Mouse (Mus musculus) hematopoietic stem cell, adult 5-6 weeks (primary cell): ENCODE measurements around the gene Stk24. TPM values are rescaled to one million over a fixed set of nuclear protein-coding genes. Genes with fewer than 3 reads are reported as not detected.

Experiments
- ATAC-seq, 2 experiments: fragments of 125-278 bp in 1 of 2; replicated peaks in 1 of 2; 2 replicates each; pipeline ENCODE4 v1.8.0; 2016 to 2017; ENCODE audit warnings: inconsistent platforms in 2 of 2, mild to moderate bottlenecking in 2 of 2, moderate number of reproducible peaks in 2 of 2, low read depth in 1 of 2, moderate TSS enrichment in 1 of 2; ENCODE audit not compliant: low FRiP score in 2 of 2, poor library complexity in 2 of 2, severe bottlenecking in 2 of 2, insufficient read depth in 1 of 2, low TSS enrichment in 1 of 2
- total RNA-seq: library from RNA; stranded (forward); fragments of 172-1452, 232-1000 nt; gene quantifications from 2 replicates; pipeline ENCODE4 v1.2.3, GENCODE M21; 2017

Stk24 gene
- total RNA-seq, 1 experiment from 2014 or later, result 102 TPM

DNA sequence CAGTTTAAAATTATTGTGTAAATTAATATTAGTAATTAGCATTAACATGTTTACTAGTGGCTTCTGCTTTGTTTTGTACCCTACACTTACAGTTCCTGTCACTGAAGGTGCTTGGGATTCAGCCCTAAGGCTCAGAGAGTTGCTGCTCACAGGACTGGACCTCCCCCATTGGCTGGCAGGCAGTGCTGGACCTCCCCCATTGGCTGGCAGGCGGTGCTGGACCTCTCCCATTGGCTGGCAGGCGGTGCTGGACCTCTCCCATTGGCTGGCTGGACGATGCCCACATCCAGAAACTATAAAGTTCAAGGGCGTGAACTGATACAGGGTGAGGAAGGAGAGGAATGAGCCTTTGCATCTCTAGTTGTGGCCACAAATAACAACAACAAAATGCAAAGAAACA, 15.3 kb upstream of the Stk24 start:
- ATAC-seq, result no peak

DNA sequence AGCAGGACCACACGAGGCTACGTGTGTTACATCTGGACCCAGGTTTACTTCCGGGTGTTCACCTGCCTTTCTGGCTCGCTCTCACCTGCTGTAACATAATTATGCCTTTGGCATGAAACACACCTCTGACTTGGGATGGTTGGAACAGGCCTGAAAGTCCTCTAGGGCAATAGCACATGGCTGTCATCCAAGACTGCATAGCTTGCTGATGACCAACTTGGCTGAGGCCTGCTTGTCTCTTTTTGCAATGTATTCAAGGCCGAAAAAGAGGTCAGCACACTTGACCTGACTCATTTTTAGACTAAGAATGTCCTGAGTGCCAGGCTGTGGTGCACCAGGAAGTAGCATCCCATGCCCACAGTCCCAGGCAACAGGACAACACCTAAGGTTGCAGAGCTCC, 12.1 kb upstream of the Stk24 start:
- no peak for ATAC-seq

DNA sequence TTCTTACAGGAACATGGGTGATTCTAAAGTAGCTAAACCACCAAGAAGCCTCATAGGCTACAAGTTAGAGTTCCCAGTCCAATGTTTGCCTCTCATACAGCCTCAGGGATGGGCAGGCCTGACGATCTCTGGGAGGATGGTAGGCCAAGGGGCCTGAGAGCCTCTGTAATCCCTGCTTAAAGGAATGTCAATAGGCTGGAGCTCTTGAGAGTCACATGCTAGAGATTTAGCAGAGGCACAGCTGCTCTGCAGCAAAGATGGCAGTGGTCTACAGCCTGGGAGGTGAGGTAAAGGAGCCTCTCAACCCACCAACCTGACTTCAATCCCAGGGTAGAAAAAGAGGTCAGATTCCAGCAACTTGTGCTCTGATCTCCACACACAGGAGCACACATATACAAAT, 7.9 kb upstream of the Stk24 start:
- no peak for ATAC-seq

DNA sequence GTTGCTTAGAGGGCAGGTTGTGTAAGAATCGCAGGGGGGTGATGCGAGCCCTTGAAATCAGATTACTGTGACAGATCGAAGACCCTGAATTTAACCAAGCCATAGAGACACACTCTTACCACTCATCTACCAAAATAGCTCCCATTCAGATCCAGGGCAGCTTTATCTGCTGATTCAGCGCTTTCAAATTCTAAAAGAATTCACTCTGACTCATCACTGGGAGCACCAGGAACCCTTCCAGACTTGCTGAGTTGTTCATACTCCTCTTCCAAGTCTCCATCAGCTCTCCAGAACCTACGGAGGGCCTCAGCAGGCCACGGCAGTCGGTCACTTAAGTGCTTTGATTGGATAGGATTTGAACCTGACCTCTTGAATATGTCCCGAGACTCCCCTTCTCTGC, 5.6 kb upstream of the Stk24 start:
- ATAC-seq, result no peak

DNA sequence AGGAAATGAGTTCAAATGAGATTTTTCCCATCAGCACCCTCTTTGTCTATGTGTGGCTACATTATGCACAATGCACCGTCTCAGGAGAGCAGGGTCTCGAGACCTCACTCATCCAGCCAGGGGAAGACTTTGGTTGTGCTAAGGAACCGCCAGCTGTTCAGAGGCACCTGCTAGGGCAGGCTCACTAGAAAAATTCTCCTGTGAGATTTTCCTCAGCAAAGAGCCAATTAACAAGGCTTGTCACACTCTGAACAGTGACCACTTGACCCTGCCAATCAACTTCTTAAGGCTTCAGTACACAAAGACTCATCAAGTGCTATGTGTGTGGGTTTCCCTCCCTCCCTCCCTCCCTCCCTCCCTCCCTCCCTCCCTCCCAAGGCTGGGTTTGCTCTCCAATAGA, 4.0 kb upstream of the Stk24 start:
- ATAC-seq, result no peak

DNA sequence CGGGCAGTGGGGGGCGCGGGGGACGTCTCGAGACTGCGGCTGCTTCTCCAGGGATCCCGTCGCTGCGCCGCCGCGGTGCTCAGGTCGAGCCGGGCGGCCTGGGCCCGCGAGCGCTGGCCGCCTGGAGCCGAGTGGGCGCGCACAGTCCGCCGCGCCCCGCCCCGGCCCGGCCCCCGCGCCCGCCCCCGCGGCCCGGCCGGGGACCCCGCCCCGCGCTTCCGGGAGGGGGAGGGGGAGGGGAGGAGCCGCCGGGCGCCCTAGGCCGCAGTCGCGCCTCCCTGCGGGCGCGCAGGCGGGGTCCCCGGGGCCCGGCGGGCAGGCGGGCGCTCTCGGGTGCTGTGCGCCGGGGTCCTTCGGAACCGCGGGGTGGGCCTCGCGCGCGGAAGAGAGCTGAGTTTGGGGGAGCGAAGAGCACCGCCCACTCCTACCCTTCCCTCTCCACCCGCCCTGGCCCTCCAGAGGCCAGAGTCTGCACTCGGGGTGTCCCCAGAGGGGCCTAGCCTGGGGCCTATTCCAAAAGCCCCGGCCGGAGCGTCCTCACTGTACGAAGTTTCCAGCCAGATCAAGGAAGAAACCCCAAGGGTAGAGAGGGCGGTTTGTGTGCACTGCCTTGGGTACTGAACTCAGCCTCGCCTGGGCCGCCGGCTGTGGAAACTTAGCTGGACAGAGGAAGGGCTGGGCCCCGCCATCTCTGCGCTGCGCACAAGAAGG, 540 bp downstream of the Stk24 start:
- ATAC-seq, result peak; percentile 54 to 61

DNA sequence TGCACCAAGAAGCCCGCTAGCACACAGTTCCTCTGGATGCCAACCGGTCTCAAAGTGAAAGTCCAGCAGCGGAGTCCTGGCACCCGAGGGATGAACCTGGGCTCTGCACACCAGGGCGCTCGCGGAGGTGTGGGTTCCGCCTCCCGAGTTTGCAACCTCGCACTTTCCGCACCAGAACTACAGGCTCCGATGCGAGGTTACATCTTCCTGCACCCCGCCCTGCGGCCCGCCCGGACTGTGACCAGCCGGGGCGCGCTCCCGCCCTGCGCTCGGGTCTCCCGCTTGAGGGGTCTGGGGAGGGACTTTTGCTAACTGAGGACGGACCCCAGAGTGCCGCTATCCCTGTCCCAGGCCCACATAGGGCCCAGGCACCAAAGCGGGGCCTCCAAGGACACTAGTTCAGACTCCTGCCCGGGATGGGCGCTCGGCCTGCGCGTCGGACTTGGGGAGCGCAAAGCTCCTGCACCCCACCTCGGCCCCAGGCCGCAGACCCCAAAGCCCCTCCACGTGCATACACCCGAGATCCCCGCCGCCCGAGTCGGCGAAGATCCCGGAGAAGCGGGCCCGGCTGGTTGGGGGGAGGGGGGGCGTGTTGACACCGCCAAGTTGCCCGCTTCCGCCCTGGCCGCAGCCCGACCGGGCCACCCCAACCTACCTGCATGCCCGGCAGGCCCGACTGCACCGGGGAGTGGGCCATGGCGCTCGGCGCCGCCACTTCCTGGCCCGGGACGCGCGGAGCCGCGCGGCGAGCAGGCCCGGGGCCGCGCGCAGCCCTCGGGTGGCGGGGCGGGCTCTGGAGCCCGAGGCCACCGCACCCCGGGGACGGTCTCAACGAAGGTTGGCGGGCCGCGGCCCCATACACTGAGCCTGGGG, 1.3 kb downstream of the Stk24 start:
- ATAC-seq, result peak; percentile 25 to 56; a peak in 3 of 4 replicates

DNA sequence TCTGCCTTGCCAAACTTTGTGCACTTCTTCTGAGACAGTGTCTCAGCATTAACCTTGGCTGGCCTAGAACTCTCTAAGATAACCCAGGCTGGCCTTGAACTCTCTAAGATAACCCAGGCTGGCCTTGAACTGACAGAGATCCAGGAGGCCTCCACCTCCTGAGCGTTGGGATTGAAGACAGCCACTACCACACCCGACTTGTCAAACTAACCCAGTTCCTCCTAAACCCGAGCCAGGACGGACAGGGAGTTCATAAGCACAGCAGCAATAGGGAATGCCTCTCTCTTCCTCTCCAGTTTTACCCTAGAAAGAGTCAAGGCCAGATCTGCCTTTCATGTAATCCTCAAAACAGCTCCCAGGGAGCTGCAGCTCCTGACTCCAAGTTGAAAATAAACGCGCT, 3.2 kb downstream of the Stk24 start:
- ATAC-seq, result no peak

DNA sequence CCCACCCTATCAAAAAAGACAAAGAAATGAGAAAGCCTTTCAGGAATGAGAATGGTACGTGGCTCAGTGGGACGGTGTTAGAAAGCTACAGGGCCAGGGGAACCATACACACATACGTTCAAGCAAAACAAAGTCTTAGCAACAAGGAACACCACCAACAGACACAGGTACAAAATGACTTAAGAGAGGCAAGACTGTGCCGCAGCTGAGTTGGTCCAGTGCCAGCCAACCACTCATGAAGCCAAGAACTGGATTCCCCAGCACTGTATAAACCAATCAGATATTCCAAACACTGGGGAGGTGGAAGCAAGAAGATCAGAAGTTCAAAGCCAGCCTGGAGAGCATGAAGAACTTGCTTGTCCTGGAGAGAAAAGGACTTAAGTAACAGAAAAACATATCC, 5.9 kb downstream of the Stk24 start:
- no peak for ATAC-seq

DNA sequence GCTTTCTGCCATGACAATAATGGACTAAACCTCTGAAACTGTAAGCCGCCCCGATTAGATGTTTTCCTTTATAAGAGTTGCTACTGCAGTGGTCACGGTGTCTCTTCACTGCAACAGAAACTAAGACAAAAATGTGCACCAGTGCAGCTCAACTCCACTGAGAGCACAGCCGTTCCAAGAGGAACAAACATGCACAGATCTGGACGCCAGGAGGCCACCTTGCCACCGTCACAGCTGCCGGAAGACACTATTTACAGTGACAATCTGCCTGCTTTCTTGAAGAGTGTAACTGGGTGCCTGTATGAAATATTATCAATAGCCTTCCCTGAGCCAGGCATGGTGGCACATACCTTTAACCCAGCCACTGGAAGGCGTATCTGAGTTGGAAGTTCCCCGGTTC, 6.8 kb downstream of the Stk24 start:
- peak; percentile 26 to 38; a peak in 3 of 4 replicates for ATAC-seq

DNA sequence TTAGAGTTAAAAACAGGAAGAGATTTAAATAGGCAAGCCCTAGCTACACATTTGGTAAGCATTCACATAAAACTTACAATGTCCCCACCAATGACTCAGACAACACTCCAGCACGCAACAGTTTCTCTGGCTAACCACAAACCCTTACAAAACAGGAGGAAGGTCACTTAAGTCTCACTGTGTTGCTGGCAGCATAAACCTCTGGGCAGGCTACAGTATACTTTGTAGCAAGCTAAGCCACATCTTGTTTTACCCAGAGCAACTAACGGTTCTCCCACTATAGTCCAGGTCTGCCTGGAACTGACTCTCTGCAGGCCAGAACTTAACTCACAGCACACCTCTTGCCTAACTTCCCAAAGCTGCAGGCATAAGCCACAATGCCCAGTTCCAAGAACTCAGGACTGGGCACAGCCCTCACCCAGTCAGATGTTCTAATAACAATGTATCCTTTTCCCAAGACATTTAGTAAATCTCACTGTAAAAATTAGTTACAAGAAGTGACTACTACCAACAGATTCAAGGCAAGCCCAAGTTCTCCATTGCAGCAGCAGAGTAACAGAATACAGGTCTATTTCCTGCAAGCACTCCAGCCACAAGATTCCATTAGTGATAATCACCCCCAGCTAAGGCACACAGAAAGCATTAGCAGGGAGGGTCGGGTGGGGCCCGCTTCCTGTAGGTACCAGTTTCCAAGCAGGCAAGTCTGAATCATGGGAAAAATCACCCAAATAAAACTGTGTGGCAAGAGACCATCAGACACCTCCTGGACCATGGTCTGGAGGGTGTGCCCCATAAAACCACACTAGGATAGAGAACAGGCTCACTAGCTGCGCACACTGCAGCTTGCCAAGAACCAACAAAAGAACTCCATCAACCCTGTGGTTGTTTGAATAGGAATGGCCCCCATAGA, 7.6 kb downstream of the Stk24 start:
- ATAC-seq, result peak; percentile 70 to 73

DNA sequence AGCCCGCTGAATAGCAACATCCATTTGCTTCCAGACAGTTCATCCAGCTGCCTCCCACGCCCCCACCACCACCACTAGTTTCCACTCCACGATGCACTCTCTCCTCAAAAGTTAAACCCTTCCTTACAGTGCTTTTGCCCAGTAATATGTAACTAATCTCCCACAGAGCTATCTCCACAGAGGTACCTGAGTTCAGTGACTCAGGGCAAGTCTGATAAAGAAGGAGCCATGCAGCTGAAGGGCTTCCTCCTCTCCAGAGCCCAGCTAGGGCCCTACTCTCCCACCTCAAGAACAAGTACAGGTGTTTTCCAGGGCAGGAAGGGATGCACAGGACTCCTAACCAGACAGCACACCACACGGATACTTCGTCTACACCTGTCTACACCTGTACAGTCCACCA, 10.4 kb downstream of the Stk24 start:
- no peak for ATAC-seq

DNA sequence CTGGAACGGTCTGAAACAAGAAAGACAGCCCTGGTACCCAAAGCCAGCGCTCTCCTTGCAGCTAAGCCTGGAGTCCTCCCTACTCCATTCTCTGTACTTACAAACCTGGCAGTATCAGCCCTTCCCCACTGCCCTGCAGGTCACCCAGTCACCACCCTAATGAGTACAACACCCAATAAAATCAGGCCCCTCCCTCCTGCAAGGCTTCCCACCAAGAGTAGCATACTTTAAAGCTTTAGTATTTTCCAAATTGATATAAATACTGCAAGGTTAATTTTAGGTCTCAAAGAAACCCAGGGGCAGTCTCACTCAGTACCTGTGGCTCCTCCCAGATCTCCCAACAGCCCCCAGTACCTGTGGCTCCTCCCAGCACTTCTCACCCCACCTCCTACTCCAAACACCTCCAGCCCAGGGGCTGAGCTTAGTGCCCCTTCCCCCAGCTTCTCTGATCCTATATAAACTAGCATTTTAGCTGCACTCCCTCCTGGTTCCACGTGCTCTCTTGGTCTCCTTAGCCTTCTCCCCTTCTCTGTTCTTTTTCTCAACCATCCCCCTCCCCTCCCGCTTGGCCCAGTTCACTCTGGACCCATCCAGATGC, 11.6 kb downstream of the Stk24 start:
- no peak for ATAC-seq

DNA sequence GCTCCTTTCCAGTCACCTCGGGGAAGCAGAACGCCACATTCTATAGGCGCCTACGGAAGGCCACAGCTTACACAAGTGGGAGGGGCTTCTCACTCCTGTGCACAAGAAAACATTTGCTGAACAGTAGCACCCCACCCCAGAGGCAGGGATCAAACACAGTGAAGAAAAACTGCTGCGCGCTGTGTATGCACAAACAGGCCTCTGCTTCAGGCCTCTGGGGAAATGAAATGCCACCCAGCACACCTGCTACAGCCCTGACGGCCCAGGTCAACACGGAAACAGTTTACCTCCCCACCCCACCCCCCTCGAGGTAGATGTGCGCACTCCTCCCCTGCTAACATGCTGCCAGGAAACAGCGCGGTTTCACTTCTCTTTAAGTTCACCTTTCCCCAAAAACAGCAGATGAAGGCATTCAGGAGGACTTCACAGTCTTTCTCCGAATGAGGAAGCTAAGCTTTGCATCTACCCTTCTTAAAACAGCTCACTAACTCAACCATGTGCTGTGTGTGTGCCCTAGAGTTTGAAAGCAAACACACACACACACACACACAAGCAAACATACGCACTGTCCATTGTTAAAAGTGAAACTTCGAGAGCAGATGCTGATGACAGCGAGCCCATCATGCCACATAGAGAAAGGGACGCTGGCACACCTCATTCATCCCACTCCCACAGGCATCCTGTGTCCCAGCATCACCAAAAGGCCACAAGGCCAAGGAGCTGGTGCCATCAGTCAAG, 13.7 kb downstream of the Stk24 start:
- peak; percentile 54 to 68 for ATAC-seq

DNA sequence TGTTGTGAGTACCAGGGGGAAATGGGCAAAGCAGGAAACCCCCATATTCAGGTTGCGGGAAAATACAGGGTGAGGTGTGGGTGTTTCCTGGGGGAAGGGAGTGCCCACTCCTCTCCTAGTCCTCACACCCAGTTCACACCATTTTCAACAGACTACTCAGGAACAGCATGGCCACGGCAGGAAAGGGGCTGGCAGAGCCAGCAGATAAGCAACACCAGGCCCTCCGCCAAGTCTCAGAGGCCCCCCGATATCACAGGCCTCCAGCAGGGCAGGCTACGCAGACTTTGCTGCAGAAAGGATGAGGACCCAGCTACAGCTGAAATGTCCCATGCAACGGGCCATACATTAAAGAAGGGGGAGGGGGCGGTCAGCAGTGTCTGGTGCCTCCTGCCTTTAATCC, 14.4 kb downstream of the Stk24 start:
- ATAC-seq, result peak; percentile 31 to 44; a peak in 3 of 4 replicates

DNA sequence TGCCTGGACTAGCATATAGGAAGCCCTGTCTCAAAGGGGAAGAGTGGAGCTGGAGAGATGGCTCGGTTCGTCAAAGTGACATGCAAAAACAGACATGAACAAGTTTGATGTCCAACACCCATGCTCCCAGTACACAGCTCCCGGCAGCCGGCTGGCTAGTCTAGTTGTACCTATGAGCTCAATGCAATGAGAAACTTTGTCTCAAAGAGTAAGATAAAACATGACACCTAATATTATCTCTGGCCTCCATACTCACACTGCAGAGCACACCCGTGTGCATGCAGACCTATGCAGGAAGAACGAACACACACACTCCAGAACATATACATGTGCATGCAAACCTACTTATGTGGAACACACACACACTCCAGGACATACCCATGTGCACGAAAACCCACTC, 15.5 kb downstream of the Stk24 start:
- no peak for ATAC-seq
